Comparison of ENCODE assay signal across 8 mouse cellular contexts in genomic region chr1:25826771-25827170, GRCm38 (mm10). TPM values are rescaled to one million over a fixed set of nuclear protein-coding genes. Genes with fewer than 3 reads are reported as not detected.
DNase-seq lines count a peak whose midpoint lies in the region; ATAC-seq and TF ChIP-seq lines count a peak whose summit lies in the region.
"Had no signal": no experiment of that assay in that cellular context is flagged by ENCODE, and none has a peak within 500 bp of the region (broad histone marks: within the 10 kb centered on the region; RNA-seq: fewer than 3 reads in every experiment).

No protein-coding gene starts in this region.

- TF ChIP-seq RAD21 in CH12.LX (IDR thresholded peaks at IDR 0.05; ENCODE audit: low read depth, low read length): peak; percentile 45

- DNase-seq in 416B (ENCODE audit: low read depth) (peak; percentile 17), CH12.LX (ENCODE audit: extremely low read depth) (no peak)
- DNase-seq in left cerebral cortex, adult 8-10 months (ENCODE audit: low spot score in 2 of 2): peak; percentile 33 to 34
- DNase-seq in right cerebral cortex, adult 18-20 months: peak; percentile 55
- no peak for DNase-seq in T-cell, adult 2 months (ENCODE audit: low spot score)

- no peaks in the 10 kb centered on the region for H3K36me3 ChIP-seq in CH12.LX (replicated peaks in 1 of 2; ENCODE audit: control insufficient read depth in 1 of 2, insufficient read depth in 1 of 2, low read length in 1 of 2)
- no peaks in the 10 kb centered on the region for H3K36me3 ChIP-seq in embryonic facial prominence, embryonic 13.5 days
- no peaks in the 10 kb centered on the region for H3K36me3 ChIP-seq in intestine, embryonic 16.5 days (ENCODE audit: control insufficient read depth, insufficient read depth, low read length)
- H3K36me3 ChIP-seq: embryonic facial prominence, embryonic 12.5 days had no signal

- TF ChIP-seq CTCF in CH12.LX (conservative IDR thresholded peaks at IDR 0.05 in 1 of 2, IDR thresholded peaks at IDR 0.05 in 1 of 2; ENCODE audit: low read depth in 2 of 2, low read length in 2 of 2): peak in 1 of 2 experiments; percentile 46; a peak in 2 of 4 replicates

- H3K27me3 ChIP-seq in CH12.LX (replicated peaks): no peaks in the 10 kb centered on the region
- H3K27me3 ChIP-seq in embryonic facial prominence, embryonic 13.5 days: peaks cover 62% of the 10 kb centered on the region
- peaks cover 29% of the 10 kb centered on the region for H3K27me3 ChIP-seq in intestine, embryonic 16.5 days (replicated peaks; ENCODE audit: control insufficient read depth, insufficient read depth, low read length)

- WGBS in embryonic facial prominence, embryonic 13.5 days: 5% methylated on average over 7 of the region's 7 CpGs
- 10% methylated on average over 7 of the region's 7 CpGs for WGBS in intestine, embryonic 16.5 days

- no peaks in the 10 kb centered on the region for H3K79me2 ChIP-seq in CH12.LX (replicated peaks; ENCODE audit: control insufficient read depth, extremely low read depth, insufficient read depth, poor library complexity, severe bottlenecking)

- H3K9ac ChIP-seq in CH12.LX (ENCODE audit: insufficient read depth, low read depth): no peak overlapping the region
- H3K9ac ChIP-seq in embryonic facial prominence, embryonic 13.5 days: no peak overlapping the region
- H3K9ac ChIP-seq in intestine, embryonic 16.5 days (ENCODE audit: low read depth, low read length): no peak overlapping the region
- H3K9ac ChIP-seq: embryonic facial prominence, embryonic 12.5 days had no signal

- TF ChIP-seq EP300 in CH12.LX (IDR thresholded peaks at IDR 0.05; ENCODE audit: low read length): no peak

- no peak overlapping the region for H3K4me2 ChIP-seq in CH12.LX (ENCODE audit: insufficient read depth, low read depth, poor library complexity, severe bottlenecking)
- H3K4me2 ChIP-seq in embryonic facial prominence, embryonic 13.5 days: peak overlapping the region; percentile 9; the same call in 1 of the 2 replicates
- H3K4me2 ChIP-seq in intestine, embryonic 16.5 days (ENCODE audit: low read depth, low read length): no peak overlapping the region

- in situ Hi-C loops in CH12.LX (cut with MboI; ENCODE audit: low pct_ligation_motif_present, low pct_unique_long_range_greater_than_20kb, low sequenced_read_pairs): no loop called here

- no peak overlapping the region for H3K4me3 ChIP-seq in CH12.LX (replicated peaks in 1 of 3; ENCODE audit: low read depth in 2 of 3, low read length in 2 of 3, poor library complexity in 1 of 3)
- H3K4me3 ChIP-seq in embryonic facial prominence, embryonic 13.5 days: no peak overlapping the region
- no peak overlapping the region for H3K4me3 ChIP-seq in intestine, embryonic 16.5 days (ENCODE audit: low read length)
- H3K4me3 ChIP-seq: embryonic facial prominence, embryonic 12.5 days had no signal

- H3K27ac ChIP-seq in CH12.LX (ENCODE audit: insufficient read depth, low read depth): no peak overlapping the region
- no peak overlapping the region for H3K27ac ChIP-seq in embryonic facial prominence, embryonic 13.5 days
- no peak overlapping the region for H3K27ac ChIP-seq in intestine, embryonic 16.5 days (ENCODE audit: low read length)
- H3K27ac ChIP-seq: embryonic facial prominence, embryonic 12.5 days had no signal

- ATAC-seq in embryonic facial prominence, embryonic 13.5 days (ENCODE audit: insufficient number of reproducible peaks, insufficient read depth, low FRiP score, low TSS enrichment, low read depth): no peak
- no peak for ATAC-seq in intestine, embryonic 16.5 days

- TF ChIP-seq POLR2A in CH12.LX (IDR thresholded peaks at IDR 0.05; ENCODE audit: low read depth, low read length): no peak

- dilution Hi-C loops in CH12.LX (cut with MboI; ENCODE audit: extremely low pct_ligation_motif_present, extremely low pct_unique_long_range_greater_than_20kb, low sequenced_read_pairs): no loop called here

- H3K4me1 ChIP-seq in CH12.LX (ENCODE audit: control insufficient read depth in 1 of 2, insufficient read depth in 2 of 2): no peaks in the 10 kb centered on the region
- peaks cover 11% of the 10 kb centered on the region; the same call in 1 of the 2 replicates for H3K4me1 ChIP-seq in embryonic facial prominence, embryonic 13.5 days
- H3K4me1 ChIP-seq in intestine, embryonic 16.5 days (ENCODE audit: control insufficient read depth, insufficient read depth, low read length): peaks cover 5% of the 10 kb centered on the region; the same call in 1 of the 2 replicates

- H3K9me3 ChIP-seq in CH12.LX (replicated peaks; ENCODE audit: low read length): peaks cover 41% of the 10 kb centered on the region
- H3K9me3 ChIP-seq in embryonic facial prominence, embryonic 13.5 days: no peaks in the 10 kb centered on the region
- H3K9me3 ChIP-seq in intestine, embryonic 16.5 days (ENCODE audit: control insufficient read depth, low read length): no peaks in the 10 kb centered on the region
- H3K9me3 ChIP-seq: embryonic facial prominence, embryonic 12.5 days had no signal

TF ChIP-seq in CH12.LX, 34 proteins besides CTCF, POLR2A, EP300 and RAD21:
- TF ChIP-seq MYC (IDR thresholded peaks at IDR 0.05; ENCODE audit: low read depth, low read length) (no peak), UBTF (IDR thresholded peaks at IDR 0.05; ENCODE audit: low read depth, low read length) (no peak), HCFC1 (IDR thresholded peaks at IDR 0.05; ENCODE audit: low read depth, low read length) (no peak), JUN (IDR thresholded peaks at IDR 0.05; ENCODE audit: insufficient read depth, low read depth, low read length) (no peak)

RNA-seq across cellular contexts. Expression of gene Adgrb3, which starts 2.7 kb away (rescaled TPM):
- not detected in 2 replicates for total RNA-seq in CH12.LX (2012; rRNA removed)
- not detected in 2 replicates for total RNA-seq in CH12.LX (2014; rRNA removed)
- not detected in 2 replicates for polyA plus RNA-seq in CH12.LX (2012; ENCODE audit: insufficient read length, low read depth)
- polyA plus RNA-seq in embryonic facial prominence, embryonic 13.5 days (2015; fragmentation: Nextera tagmentation; extraction: Ambion mirVana): 1.7 and 2.1 TPM in 2 replicates
- total RNA-seq in left cerebral cortex, adult 8-10 months (2022): 100 to 1,000 TPM in 2 of 4 experiments, 10 to 100 TPM in 2; 96.1 to 108 (median 99.1) TPM
- polyA plus RNA-seq in intestine, embryonic 16.5 days (2015; fragmentation: Nextera tagmentation; extraction: Ambion mirVana): 1.9 and 2.4 TPM in 2 replicates

Comparison
In these comparisons a context has a peak if more than half of its experiments do, and no peak if none do; other contexts are left out.
1. DNase-seq: peak in 416B (single experiment), left cerebral cortex, adult 8-10 months (2 of 2) and right cerebral cortex, adult 18-20 months (single experiment); none in CH12.LX (single experiment) and T-cell, adult 2 months (single experiment).